Mouse (Mus musculus) ovary, adult 2 months (tissue): ENCODE measurements around the gene Stk38. TPM values are rescaled to one million over a fixed set of nuclear protein-coding genes. Genes with fewer than 3 reads are reported as not detected.

Experiments used
- polyA plus RNA-seq: library from polyadenylated mRNA; depleted of rRNA; stranded (reverse); fragments of >200 nt; gene quantifications from 2 replicates; pipeline ENCODE4 v1.2.3, GENCODE M21; 2012; rRNA removed

The Stk38 gene
- 57.2 and 142 TPM in 2 replicates for polyA plus RNA-seq

DNA sequence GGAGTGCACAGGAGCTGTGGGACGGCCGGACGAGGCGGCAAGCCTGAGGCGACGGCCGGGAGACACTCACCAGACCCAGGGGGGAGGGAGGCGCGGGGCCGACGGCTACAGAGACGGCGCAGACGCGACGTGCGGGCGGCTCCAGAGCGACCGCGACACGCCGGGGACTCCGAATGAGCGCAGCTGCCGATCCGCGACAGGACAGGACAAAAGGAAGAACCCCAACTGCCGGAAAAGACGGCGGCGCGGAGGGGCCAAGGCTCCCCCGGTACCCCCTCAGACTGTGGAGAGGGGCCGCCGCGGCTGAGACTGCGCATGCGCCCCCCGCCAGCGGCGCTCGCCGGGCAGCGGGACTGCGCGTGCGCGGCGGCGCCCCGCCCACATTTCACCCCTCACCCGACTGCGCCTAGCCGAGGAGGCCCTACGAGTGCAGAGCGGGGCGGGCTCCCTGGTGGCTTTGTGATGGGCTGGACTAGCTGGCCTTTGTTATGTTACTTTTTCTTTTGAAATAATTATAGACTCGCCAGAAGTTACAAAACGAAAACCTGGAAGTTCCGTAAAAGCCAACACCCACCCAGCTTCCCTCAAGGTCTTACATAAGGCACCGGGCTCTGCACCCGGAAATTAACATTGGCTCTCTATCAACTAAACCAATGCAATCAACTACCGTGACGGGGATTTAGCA lies at the start of gene Stk38:
Gene Stk38 (minus strand): TSS at position 355 of the 685 bp plus-strand sequence.

DNA sequence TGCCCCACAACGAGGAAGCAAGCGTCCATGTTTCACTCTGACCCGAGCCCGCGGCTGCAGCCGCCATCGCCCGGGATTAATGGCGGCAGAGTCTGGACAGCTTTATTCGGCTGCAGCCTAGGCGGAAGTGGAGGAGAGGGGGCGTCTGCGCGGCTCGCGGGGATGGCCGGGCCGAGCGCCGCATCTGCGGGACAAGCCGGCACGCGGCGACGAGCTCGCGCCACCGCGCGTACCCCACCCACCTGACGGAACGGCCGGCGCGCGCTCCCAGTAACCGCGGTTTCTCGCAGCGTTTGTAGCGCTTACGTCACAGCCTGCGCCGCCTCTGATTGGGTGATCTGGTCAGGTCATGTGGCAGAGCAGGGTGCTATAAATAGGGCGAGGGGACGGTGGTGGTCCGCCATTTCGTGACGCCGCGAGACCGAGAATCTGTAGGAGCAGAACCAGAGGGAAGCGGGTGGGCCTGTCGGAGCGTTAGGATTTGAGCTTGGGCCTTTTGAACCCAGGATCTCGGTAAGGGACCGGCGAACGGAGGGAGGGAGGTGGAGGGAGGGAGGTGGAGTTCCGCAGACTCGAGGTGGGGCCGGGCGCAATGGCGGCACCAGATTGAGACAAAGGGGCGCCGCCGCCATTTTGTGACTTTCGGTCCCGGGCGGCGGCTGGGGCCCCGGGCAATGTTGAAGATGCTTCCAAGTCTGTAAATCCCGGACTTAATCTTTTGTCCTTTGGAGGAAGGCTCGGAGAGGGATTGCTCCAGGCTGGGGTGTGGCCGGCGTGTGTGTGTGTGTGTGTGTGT lies 24.7 kb upstream of the Stk38 start, which contains the start of gene Srsf3:
Gene Srsf3 (plus strand): TSS at position 355 of the 796 bp plus-strand sequence.

DNA sequence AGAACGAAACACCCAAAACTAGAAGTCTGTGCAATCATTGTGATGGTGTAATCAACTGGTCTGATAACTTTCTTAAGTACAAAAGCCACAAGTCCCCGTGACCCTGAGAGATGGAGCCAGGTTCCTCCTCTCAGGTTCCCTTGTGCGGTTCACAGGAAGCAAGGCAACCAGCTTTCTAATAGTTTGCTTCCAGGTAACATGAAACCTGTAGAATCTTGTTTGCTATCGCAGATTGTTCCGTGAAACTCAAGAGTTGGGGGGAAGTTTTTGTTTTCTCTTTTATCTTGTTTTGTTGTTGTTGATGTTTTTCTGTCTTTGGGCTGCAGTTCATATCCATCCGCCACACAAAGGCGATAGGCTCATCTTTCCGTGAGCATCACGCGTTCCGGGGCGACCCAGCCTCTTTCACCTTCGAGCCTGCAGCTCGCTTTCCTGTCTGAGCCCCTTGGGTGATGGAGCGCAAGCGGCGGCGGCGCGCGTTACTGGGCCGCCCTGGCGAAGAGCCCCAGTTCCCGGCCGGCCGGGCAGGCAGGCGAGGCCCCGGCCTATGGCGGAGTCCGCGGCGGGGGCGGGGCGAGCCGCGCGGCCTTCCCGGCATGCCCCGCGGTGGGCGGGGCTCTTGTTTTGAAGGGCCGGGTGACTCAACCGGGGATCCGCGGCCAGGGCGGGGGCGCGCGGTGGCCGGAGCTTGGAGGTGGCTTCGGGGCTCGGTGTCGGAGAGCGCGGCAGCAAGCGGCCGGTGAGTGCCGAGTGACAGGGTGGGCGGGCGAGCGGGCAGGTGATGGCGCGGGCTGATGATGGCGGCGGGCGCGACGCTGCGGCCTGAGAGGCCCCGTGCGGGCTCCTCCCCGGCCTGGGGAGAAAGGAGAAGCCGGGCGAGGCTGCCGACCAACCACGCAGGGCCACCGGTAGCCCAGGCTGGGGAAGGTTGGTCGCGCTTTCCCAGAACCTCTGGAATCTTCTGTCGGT lies 55.7 kb downstream of the Stk38 start, which contains the start of gene Kctd20:
Gene Kctd20 (plus strand): TSS at position 120 of the 969 bp plus-strand sequence.

DNA sequence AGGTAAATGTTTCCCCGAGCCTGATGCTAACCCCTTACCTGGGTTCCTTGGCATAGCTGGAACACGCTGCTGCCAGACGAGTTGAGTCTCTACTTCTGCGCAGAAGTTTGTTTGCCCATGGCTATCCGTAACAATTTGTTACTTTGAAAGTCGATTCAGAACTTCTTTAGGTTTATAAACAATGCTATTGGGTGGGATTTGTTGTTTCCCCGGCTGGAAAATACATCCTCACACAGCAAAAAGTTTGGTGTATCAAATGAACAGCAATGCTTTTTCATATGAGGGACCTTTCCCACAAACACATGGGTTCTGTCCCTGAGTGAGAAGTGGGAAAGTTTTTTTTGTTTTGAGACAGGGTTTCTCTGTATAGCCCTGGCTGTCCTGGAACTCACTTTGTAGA lies 64.1 kb downstream of the Stk38 start, which contains the start of gene Pxt1:
Gene Pxt1 (minus strand): TSS at position 101 of the 400 bp plus-strand sequence.

Other genes starting within 250 kb of the Stk38 start
- gene Mapk13, start 238.7 kb downstream of the Stk38 start, polyA plus RNA-seq: 14.4 and 15.7 TPM in 2 replicates
- gene Brpf3, start 206.9 kb downstream of the Stk38 start, polyA plus RNA-seq: 43.8 and 54.5 TPM in 2 replicates
- 0.08 TPM in 1 of 2 replicates, not detected in the other for gene Pnpla1, start 149.6 kb downstream of the Stk38 start, polyA plus RNA-seq
- 0.22 and 0.42 TPM in 2 replicates for gene 4930539E08Rik, start 92.7 kb downstream of the Stk38 start, polyA plus RNA-seq
- gene Pxt1, start 64.2 kb downstream of the Stk38 start, polyA plus RNA-seq: 1.6 and 2.4 TPM in 2 replicates
- gene Kctd20, start 56.0 kb downstream of the Stk38 start, polyA plus RNA-seq: 67.4 and 69.9 TPM in 2 replicates
- gene Srsf3, start 24.6 kb upstream of the Stk38 start, polyA plus RNA-seq: 173 and 223 TPM in 2 replicates
- gene Cdkn1a, start 83.0 kb upstream of the Stk38 start, polyA plus RNA-seq: 51.4 and 61.8 TPM in 2 replicates
- gene Rab44, start 106.2 kb upstream of the Stk38 start, polyA plus RNA-seq: 1.4 and 2.4 TPM in 2 replicates
- gene Cpne5, start 230.2 kb upstream of the Stk38 start, polyA plus RNA-seq: 7.1 and 10.4 TPM in 2 replicates